Mouse (Mus musculus) v-Abl transformed pro-B cells (cell line): Measurements from ENCODE around the gene Upk2.

Source experiments
- in situ Hi-C, 2 experiments: fragments of 400-800 bp; cut with MboI; formaldehyde crosslinking; loops; one replicate each; pipeline ENCODE4 v1.15.1; 2025; ENCODE audit not compliant: unreplicated experiment in 2 of 2

Gene Upk2

DNA sequence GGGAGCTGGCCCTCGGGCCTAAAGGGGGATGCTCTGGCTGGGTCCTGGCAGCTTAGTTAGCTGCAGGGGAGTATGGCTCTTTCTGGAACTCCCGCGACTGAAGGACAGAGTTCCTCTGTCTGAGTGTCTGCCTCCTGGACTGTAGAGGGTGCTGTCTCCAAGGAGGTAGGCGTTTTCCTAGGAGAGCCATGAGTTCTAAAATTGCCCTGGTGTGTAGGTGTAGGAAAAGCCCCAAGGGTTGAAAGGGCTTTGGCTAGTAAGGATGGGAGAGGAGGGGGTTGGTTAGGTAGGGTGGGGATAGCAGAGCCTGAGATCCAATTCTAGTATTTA, at the start of gene Upk2:
Upk2 (minus strand) TSS at position 86 of the 330 bp plus-strand sequence.
- in situ Hi-C loops, result loop anchor here (5.0 to 25.0 kb wide), 5 partner anchors 47 to 957 kb away; partner anchors contain the start of gene Ube4a (in 1 of the 2)

DNA sequence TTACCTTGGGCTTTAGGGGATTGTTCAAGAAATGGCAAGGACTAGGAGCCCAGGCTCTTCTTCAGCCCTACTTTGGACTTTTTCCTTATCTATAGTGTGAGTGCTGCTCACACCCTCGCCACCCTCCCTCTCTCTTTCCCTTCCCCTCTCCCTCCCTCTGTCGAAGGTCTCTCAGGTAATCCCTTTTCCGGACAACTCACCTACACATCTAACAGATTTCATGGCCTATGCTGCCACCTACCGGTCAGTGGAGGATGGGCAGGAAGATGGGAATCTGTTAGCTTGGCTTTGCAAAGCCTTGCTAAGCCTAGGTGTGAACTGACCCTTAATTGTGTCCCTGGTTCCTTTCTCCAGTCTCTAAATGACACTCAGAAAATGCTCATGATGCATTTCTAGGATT, 47.2 kb upstream of the Upk2 start:
- in situ Hi-C loops, result loop anchor here (5.0 kb wide), 2 partner anchors 45 to 50 kb away; partner anchors contain the start of gene Upk2 (in 1 of the 2)

DNA sequence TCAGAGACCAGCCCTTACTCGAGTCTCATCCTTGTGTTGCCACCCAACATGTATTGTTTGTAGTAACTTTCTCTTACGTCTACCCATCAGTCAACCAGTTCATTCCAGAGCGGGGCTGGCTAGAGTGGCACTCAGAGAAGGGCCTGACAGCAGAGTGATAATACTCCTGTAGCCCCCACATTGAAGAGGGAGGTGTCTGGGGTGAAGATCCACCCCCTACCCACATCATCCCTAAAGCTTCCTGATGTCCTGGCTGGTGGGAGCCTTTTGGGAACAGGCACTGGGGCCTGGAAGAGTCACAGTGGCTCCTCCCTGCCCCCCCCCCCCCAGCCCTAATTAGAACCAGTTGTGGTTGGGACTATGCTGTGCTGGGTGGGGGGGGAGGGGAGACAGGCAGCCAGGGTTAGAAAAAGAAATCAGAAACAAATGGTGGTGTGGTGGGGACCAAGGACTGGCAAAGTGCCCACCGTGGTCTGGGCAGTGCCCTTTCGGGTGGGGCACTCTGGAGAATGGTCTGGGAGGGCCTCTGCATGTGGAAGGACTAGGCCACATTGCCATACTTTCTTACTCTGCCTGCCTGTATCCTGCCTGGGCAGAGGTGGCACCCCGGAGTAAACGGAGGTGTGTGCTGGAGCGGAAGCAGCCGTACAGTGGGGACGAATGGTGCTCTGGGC, 46.6 kb upstream of the Upk2 start:
- in situ Hi-C loops, result loop anchor here (5.0 kb wide), 2 partner anchors 44 to 49 kb away; partner anchors contain the start of gene Upk2 (in 1 of the 2)

DNA sequence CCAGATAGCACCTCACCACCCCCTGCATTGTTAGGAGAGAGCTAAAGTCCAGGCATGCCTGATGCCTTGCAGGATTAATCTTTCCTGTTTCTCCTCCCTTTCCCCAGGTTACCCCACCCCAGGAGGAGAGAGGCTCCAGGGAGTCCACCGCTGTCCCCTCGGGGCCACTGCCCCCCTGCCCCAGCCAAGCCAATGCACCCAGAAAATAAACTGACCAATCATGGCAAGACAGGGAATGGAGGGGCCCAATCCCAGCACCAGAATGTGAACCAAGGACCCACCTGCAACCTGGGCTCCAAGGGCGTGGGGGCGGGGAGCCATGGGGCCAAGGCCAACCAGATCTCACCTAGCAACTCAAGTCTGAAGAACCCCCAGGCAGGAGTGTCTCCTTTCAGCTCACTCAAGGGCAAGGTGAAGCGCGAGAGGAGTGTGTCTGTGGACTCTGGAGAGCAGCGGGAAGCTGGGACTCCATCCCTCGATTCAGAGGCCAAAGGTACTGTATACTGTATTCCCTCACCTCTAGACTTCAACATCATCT, 45.9 kb upstream of the Upk2 start:
- in situ Hi-C loops, result loop anchor here (5.0 kb wide), 2 partner anchors 43 to 48 kb away; partner anchors contain the start of gene Upk2 (in 1 of the 2)

DNA sequence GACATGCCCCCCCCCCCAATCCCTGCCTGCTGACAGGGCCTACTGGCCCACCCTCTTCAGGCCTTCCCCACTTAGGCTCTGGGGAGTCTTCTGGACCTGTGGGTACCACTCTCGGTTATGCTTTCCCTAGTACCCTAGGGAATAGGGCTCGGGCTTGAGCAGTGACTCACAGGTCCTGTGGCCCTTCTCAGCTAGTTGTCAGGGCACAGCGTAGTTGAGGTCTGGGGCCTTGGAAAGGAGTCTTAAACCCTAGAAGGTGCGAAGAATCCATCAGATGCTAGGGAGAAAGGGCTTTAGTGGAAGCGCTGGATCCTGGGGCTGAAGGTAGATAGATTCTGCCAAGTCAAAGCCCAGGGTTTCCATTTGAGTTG, 45.4 kb upstream of the Upk2 start:
- in situ Hi-C loops, result loop anchor here (5.0 kb wide), 2 partner anchors 43 to 48 kb away; partner anchors contain the start of gene Upk2 (in 1 of the 2)

DNA sequence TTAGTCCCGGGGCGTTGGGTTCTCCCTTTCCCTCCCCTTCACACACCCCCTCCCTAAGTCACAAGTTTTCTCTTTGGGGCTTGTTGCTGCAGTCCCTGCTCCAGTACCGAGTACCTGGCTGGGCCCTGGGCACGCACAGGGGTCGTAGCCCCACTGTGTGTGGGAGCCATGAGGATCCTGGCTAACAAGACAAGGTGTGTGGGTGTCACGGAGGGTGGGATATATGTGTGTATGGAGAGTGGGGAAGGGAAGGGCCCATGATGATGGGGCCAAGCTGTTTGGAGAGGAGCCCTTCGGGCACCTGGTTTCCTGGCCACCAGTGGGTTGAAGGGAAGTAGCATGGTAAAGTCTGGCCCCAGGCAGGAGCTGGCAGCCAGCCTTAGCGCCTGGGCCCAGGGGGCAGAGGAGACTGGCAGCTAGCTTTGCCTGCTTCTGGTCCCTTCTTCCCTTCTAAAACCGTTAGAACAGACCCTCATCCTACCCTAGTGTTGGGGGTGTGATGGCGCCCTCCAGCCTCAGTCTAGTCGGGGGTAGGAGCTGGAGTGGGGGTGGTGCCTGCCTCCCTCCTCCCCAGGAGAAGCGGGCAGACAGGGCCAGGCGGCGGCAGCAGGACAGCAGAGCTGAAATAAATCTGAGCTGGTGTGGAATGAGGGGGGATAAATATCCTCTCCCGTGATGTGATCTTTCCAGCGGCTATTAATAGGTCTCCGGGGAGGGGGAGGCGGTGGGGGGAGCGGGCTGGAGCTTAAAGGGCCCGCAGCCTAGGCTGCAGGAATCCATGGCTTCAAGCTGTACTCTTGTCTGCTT, 44.8 kb upstream of the Upk2 start:
- in situ Hi-C loops, result loop anchor here (5.0 kb wide), 2 partner anchors 42 to 47 kb away; partner anchors contain the start of gene Upk2 (in 1 of the 2)

DNA sequence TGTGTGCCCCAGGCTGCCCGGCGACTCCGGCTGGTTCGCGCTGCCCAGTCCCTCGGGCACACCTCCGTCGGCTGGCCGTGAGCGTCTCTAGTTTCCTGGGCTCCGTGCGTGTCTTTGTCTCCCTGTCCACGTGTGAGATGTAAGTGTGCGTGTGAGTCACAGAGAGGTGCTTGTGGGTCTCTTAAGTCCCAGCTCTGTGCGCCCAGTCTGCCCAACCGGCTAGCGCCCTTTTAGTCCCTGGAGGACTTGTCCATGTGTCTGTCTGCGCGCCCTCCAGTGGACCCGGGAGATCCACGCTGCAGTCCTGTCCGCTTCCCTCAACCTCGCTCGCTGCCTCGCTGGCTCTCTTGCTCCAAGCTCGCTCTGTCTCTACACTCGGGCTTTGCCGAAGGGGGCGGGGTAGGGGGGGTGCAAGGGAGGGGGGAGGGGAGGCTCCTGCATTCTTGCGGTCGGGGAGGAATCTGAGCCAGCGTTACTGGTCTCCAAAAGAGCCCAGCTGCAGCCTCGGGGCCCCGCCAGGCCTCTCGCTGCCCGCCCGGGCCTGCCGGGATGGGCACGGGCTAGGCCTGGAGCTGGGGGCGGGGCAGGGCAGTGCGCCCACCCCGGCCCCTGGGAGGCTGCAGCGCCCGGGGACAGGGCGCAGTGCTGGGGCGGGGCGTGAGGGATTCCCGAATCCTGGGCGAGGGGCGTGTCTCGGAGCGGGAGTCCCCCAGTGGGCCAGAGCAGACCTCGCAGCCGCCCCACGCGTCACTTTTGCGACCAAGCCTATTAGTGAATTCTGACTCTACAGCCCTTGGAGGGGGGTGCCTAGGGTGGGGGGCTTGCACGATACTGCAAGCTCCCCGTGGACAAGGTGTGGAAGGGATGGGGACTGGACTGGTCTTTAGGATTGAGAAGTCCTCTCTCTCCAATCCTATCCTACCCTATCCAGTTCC, 43.9 kb upstream of the Upk2 start:
- in situ Hi-C loops, result no loop called here

DNA sequence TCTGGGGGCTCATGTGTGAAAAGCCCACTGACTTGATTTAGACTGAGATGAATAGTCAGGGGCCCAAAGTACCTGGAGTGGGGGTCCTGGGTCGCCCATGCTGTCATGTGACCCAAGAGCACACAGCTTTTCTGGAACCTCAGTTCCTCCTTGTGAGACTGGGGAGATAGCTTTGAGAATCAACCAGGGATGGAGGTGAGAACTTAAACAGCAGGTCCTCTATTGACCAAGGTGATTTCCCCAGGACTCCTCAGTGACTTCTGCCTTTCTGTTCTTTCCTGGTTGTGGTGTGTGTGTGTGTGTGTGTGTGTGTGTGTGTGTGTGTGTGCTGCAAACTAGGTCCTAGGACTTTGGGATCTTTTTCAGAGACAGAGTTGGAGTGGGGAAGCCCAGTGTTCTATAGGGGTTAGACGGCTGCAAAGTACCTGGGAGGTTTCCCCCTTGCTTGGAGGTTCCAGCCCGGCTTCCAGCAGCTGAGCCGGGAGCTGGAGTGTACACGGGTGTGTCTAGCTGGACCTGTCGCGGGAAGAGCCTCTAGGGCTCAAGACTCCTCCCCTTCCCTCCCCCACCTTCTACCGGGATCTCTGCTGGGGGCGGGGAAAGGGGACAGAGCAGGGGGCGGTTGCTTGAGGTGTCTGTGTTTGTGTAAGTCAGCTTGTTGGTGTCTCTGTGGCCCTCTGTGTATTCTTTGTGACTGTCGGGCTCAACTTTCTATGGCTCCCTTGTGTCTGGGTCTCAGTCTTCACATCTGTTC, 43.0 kb upstream of the Upk2 start:
- in situ Hi-C loops, result no loop called here

DNA sequence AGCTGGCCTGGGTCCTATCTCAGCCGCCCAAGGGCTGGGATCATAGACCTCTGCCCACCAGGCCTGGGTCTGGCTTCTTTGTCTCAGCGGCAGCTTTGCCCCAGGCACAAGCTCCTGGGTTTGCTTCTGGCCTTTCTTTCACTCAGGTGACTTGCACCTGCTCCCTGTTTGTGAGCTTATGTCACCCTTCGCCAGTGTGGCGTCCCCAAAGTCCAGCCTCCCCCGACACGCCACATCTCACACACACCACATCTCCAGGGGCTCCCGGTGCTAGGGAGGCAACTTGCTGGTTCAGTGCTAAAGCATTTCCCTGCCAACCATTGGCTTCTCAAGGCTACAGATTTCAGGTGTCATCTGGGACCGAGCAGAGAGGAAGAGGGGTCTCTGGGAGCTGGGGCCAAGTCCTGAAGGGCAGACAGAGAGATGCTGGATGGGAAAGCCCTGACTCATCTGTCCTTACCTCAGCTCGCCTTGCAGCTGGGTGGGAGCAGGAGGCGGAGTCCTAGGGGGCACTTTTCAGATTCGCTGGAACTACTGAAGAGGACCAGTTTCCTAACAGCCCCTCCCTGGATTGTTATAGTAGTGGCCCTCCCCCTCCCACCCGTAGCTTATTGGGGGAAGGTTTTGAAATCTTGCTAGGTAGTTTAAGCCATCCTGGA, 42.2 kb upstream of the Upk2 start:
- in situ Hi-C loops, result no loop called here

DNA sequence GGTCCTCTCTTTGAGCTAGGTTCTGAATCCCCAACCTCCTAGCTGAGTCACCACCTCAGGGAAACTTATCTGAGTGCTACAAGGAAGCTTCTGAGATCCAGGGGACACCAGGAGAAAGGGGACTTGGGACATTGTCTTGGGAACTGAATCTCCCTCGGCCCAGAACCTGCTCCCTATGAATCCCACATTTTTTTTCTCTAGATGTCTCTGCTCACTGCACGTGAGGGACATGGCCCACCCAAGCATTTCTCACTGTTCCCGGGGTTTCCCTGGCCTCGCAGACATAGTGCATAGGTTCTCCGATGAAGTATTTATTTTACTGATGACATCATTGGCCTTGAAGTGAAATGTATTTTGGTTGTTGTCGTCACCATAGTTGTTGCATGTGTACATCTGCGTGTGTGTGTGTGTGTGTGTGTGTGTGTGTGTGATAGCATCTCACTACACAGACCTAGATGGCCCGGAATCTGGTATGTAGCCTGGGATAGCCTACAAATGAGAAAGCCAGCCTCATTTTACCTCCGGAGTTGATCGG, 41.1 kb upstream of the Upk2 start:
- in situ Hi-C loops, result no loop called here

DNA sequence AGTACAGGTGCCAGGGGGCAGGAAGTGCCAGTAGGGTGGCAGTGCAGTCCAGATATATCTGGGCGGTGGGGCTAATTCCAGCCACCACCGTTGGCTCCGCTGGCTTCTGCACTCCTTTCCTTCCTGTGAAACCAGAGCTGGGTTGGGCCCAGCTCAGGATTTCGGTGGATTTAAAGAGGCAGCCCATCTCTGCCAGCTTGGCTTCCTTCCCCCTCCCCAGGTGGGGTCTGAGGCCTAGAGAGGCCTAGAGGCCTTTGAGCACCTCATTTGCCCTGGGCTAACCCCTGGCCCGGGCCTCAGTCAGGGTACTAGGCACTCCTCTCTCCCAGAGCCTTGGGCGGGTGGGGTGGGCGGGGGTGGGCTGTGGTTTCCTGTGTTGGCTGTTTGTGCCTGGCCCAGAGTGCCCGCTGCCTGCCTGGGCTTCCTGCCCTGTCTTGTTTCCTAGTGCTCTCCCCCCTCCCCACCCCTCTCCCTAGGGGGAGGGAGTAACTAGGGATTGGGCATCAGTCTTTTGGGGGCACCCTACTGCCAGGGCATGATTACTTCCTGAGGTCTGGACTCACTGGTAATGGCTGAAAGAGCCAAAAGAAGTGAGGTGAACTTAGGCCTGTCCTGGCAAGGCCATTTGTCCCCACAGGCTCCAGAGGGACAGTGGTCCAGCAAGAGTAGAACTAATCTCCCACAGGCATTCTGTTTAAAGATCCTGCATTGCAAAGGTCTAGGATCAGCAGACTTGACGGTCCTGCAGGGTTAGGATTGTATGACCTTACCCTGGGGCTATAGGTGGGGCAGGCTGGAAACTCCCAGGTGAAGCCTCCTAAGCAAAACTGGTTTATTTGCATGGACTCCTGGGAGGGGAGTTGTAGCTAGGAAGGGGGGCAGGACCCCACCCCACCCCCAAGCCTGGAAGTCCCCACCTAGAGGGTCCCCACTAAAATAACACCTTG, 40.4 kb upstream of the Upk2 start:
- in situ Hi-C loops, result no loop called here

DNA sequence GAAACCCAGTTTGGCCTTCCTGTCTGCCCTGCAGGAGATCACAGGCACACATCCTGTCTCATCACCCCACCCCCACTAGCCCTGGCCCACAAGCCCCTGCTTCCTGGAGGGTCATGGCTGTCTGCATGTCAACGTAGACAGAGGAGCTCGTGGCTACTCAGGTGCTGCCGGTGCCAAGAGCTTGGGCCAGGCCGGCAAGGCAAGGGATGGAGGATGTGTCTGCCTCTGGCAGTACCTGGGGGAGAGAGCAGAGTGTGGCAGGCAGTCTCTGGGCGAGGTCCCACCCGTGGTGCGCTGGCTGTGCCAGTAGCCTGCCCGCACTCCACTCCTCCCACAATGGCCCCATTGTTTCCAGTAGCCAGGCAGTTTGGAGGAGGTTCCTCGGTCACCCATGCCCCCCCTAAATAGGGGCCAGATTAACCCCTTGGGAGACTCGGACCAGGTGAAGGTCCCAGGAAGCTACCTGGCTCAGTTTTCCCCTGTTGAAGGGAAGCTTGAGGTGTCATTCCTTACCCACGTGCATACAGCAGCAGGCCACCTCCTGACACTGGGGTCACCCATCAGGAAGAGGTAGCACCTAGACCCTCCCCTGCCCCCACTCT, 39.6 kb upstream of the Upk2 start:
- in situ Hi-C loops, result no loop called here

DNA sequence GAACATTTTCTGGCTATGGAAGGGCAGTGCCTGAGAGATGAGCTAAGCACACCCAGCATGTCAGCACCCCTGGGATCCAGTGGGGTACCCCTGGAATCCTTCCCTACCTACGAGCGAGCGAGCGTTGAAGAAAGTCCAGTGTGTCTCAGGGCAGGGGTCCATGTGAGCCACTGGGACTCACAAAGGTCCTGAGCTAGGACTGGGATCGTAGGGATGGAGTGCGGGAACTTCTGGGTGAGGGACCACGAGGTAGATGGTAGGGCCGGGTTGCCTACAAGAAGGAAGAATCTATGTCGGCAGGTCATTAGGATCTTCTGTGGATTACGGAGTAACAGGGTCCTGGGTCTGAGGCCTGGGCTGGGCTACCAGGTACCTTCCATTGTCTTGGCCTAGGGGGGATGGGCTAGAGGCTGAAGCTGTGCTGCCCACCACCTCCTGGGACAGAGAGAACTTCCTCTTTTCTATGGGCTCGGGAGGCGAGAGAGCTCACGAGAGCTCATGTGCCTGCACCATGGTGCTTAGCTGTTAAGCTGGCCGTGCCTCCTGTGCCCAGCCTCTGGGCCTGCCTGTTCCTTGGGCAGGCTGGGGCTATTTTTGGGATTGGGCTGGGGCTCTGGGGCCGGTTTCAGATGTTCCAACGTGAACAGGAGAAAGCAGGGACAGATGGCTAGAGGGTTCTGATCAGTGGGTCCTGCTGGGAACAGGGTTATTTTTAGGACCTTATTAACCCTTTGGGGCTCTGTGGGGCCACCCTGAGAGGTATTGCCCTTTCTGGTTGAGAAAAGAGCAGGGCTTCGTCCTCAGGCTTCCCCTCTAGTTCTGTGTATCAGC, 38.1 kb upstream of the Upk2 start:
- in situ Hi-C loops, result no loop called here

DNA sequence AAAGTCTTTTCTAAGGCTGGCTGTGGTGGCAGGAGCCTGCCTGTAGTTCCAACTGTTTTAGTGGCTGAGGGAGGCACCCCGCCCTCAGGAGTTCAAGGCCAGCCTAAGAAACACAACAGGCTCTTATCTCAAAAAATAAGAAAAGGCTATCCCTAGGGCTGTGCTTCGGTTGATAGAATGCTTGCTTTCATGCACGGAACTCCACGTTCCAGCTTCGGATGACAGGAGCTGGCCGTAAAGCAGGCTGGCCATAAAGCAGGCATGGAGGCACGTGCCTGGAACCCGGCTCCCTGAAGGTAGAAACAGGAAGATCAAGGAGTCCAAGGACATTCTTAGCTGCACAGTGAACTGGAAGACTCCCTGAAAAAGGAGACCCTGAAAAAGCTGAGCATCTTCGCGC, 36.6 kb upstream of the Upk2 start:
- in situ Hi-C loops, result no loop called here

DNA sequence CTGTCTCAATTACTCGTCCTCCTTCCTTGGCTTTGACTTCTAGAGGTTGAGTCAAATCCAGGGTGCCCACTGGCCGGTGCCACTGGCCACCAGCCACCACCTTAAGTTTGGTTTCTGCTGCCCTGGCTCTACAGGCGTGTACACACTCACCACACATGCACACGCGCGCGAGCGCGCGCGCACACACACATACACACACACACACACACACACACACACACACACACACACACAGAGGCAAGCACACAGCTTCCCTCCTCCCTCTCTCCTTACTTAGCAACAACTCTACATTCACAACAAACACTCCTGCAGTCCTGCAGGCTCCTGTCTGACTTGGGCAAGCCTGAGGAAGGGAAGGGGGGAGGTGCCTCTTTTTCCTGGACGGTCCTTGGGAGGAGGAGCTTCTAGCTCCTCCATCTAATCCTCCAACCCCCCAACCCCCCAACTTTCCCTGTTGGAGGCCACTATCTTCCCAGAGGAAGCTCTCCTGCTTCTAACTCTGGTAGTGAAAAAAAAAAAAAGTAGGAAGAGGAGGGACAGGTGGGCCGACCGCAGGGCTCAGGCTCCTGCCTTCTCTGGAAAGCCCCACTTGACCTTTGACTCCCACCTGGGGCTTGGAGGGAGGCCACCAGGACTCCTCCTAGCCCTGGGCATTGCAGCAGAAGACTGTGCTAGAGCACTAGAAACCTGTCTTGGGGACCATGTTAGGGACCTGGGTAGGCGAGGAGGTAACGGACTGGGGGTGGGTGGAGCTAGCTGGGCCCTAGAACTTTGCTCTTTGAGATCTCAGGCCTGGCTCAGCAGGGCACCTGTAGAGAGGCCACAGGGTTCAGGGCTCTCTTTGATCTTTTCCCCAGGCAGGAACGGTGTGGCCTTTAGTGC, 35.6 kb upstream of the Upk2 start:
- in situ Hi-C loops, result no loop called here

DNA sequence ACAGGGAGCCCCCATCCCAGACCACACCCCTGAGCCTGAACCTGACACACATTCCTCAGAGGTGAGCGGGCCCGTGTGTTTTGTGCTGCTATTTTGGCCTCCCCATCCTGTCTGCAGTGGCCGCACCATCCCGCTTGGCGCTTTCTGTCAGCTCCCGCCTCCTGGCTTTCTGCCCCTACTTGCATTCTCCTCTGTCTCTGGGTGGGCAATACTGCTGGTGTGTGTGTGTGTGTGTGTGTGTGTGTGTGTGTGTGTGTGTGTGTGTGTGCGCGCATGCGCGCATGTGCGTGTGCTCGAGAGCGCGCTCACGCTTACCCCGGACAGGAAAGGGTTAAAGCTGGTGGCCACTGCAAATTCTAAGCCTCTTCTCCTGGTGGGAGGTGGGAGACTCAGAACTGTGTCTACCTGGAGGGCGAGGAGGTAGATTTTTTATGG, 34.9 kb upstream of the Upk2 start:
- in situ Hi-C loops, result no loop called here
